ENCODE assay signal across 13 mouse cellular contexts in the genomic region with DNA sequence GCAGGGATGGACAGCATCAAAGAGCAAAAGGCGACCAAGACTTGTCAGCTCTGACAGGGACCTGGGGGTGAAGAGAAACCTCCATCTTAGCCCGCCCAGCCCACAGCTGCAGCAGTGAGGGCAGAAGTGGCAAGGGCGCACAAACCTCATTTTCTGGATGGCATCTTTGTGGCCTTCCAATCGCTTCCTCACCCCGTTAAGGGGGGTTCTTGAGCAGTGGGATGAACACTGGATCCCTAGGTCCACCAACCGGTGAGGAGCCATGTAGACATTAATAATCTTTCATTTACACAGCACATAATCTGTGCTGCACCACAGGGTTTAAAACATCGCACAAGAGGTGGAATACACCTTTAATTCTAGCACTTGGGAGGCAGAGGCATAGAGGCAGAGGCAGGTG.
"Had no signal": no experiment of that assay in that cellular context is flagged by ENCODE, and none has a peak within 500 bp of the region (broad histone marks: within the 10 kb centered on the region; RNA-seq: fewer than 3 reads in every experiment).

No protein-coding gene starts in this region.

- DNase-seq: gastrocnemius, postnatal 10 days; gastrocnemius, postnatal 25 days; heart, adult 18-20 months; heart, postnatal 10 days; heart, postnatal 36 days; kidney, adult 11 months; kidney, adult 2 months; kidney, adult 9 months; kidney, postnatal 14 days; kidney, postnatal 36 days; layer of hippocampus, adult 9-11 months; layer of hippocampus, postnatal 36 days; left cerebral cortex, postnatal 4 days had no signal
